Mouse (Mus musculus) cerebellum, postnatal 25 days (tissue): ENCODE measurements around the gene Slc22a14.

Source experiments
- DNase-seq, 2 experiments: peaks; one replicate each; pipeline ENCODE4 v3.0.0; 2021; ENCODE audit warnings: mixed read lengths in 2 of 2

The Slc22a14 gene

GRCm38 (mm10) chr9:119355943-119356342, 9.4 kb downstream of the Slc22a14 start:
- no peak for DNase-seq

GRCm38 (mm10) chr9:119353926-119354325, 11.4 kb downstream of the Slc22a14 start:
- no peak for DNase-seq

GRCm38 (mm10) chr9:119352060-119352459, 13.3 kb downstream of the Slc22a14 start:
- peak; percentile 80 to 87 for DNase-seq

GRCm38 (mm10) chr9:119350947-119351705, 14.2 kb downstream of the Slc22a14 start:
- no peak for DNase-seq

GRCm38 (mm10) chr9:119350531-119350930, 14.8 kb downstream of the Slc22a14 start:
- DNase-seq: no peak

- DNase-seq: no peak
Measured at GRCm38 (mm10) chr9:119346376-119346775, 19.0 kb downstream of the Slc22a14 start.

GRCm38 (mm10) chr9:119342728-119343127, 22.6 kb downstream of the Slc22a14 start:
- no peak for DNase-seq

- peak; percentile 90 to 92 for DNase-seq
Measured at GRCm38 (mm10) chr9:119340909-119341816, 24.2 kb downstream of the Slc22a14 start, which contains the start of gene Myd88. Gene Myd88 (minus strand): TSS chr9:119341411.

GRCm38 (mm10) chr9:119340212-119340580, 25.2 kb downstream of the Slc22a14 start:
- DNase-seq: no peak

GRCm38 (mm10) chr9:119339558-119340211, 25.7 kb downstream of the Slc22a14 start, which contains the start of gene Acaa1a:
Gene Acaa1a (plus strand): TSS chr9:119339676.
- DNase-seq: peak; percentile 66 to 75

- DNase-seq: no peak
Measured at GRCm38 (mm10) chr9:119339106-119339505, 26.2 kb downstream of the Slc22a14 start.

- DNase-seq: no peak
Measured at GRCm38 (mm10) chr9:119338350-119338749, 27.0 kb downstream of the Slc22a14 start.

- DNase-seq: no peak
Measured at GRCm38 (mm10) chr9:119337842-119338241, 27.5 kb downstream of the Slc22a14 start.

GRCm38 (mm10) chr9:119335571-119335970, 29.8 kb downstream of the Slc22a14 start:
- peak; percentile 50 to 61 for DNase-seq

- no peak for DNase-seq
Measured at GRCm38 (mm10) chr9:119334834-119335233, 30.5 kb downstream of the Slc22a14 start.

- peak; percentile 35 to 51 for DNase-seq
Measured at GRCm38 (mm10) chr9:119334324-119334723, 31.0 kb downstream of the Slc22a14 start.

- no peak for DNase-seq
Measured at GRCm38 (mm10) chr9:119330186-119330963, 35.0 kb downstream of the Slc22a14 start.

GRCm38 (mm10) chr9:119328488-119328887, 36.9 kb downstream of the Slc22a14 start:
- no peak for DNase-seq

- DNase-seq: no peak
Measured at GRCm38 (mm10) chr9:119324130-119324529, 41.2 kb downstream of the Slc22a14 start.

- no peak for DNase-seq
Measured at GRCm38 (mm10) chr9:119323260-119323645, 42.1 kb downstream of the Slc22a14 start.

GRCm38 (mm10) chr9:119322289-119323259, 42.8 kb downstream of the Slc22a14 start, which contains the start of gene Oxsr1:
Gene Oxsr1 (minus strand): TSS chr9:119322427.
- peak; percentile 99 for DNase-seq
